Mouse (Mus musculus) urinary bladder, postnatal 14 days (tissue): Measurements from ENCODE around the gene Cdkl4.
A peak's percentile ranks its signal among the peaks of the same experiment; 100 is the strongest.

Experiments used
- DNase-seq: peaks from one replicate; pipeline ENCODE4 v3.0.0; 2021; ENCODE audit warnings: low spot score

Cdkl4 gene

DNA sequence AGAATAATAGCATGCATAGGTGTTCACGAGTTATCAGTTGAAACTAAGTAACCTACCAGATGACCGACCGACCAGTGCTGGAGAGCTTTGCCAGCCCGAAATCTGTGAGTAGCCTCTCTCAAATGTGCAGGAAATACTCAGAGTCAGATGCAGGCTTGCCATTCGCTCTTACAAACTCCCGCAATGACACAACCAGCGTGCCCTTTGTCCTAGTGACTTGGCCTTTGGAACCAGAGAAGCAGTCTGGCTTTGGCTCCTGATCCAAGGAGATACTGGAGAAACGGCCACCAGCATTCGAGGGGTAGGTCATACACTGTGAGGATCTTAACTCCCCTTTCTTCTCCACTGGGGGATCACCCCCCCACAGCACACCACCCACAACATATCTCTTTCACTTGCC, 61.7 kb downstream of the Cdkl4 start:
- DNase-seq, result no peak

DNA sequence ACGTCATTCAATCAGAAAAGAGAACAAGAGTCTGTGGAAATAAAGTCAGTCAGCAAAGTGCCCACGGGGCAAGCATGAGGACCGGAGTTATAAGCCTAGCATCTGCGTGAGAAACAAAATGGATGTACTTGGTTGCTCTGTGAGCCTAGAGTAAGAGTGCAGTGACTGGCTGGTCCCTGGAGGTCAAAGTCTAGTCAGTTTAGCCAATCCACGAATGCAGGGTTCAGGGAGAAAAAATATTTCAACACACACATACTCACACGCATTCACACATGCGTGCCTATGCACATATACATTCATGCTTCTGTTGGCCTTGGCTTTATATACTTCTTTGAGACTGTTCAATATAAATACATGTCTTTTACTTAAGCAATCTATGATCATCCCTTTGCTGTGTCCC, 62.1 kb downstream of the Cdkl4 start:
- no peak for DNase-seq

DNA sequence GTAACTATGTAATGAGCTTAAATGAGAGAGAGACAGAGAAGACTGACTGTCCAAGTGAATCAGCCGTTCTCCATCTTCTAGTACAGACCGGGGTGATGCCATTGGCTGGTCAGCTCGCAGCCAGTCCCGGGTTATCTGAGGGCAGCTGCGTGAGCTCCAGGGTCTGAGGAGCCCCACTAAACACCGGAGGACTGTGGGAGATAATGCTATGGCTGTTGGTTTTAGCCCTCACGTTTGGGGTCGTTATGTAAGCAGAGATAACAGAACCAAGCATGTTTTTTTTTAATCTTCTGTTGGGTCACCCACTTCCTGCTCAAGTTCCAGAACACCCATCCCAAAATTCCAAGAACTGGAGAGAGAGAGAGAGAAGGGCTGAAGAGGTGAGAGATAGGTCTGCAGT, 63.8 kb downstream of the Cdkl4 start:
- no peak for DNase-seq

DNA sequence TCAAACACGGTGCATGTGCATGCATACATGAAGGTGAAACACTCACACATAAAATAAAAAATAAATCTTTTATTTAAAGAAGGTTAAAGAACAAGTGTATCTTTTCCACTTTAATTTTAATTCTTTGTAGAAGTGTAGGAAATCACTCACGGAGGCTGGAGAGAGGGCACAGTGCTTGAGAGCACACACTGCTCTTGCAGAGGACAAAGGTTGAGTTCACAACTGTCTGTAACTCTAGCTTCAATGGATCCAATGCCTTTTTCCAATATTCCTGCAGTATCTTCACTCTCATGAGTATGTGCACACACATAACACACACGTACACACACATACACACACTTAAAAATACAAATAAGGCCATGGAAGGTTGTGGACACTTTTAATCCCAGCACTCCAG, 67.2 kb downstream of the Cdkl4 start:
- DNase-seq, result no peak

DNA sequence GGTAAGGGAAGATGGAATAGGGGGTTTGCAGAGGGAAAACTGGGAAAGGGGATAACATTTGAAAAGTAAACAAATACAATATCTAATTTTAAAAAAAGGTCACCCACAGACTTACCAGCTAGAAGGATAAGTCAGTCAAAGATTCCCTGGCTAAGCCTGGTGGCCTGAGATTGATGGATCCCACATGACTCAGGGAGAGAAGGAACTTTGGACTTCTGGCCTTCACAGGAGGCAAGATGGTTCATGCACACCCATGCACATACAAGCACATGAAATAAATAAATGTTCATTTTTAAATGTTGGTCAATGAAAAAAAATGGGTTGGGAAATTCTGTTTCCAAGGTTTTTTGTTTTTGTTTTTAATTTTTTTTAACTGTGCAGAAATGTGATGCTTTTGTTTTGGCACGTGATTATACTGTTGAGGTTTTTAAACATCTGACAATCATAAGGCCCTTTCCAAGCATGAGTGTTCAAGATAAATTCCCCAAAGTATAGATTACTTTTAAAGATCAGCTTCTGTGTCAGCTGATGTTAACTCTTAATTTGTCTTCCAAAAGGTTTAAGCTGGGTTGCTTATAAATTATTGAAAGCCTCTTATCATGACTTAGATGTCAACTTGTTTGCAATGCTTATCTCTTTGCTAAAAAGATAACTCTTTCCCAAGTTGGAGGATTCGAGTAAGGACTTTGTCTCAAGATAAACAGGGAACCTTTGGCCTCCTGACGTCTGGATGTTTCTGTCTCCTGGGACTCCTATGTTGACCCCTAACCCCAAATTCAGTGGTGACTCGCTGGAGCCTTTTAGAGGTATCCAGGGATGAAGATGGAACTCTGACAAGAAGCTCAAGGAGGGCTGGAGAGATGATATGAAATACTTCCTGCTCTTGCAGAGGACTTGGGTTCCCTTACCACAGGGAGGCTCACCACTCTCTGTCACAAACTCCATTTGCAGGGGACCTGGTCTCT, 67.8 kb downstream of the Cdkl4 start:
- no peak for DNase-seq

DNA sequence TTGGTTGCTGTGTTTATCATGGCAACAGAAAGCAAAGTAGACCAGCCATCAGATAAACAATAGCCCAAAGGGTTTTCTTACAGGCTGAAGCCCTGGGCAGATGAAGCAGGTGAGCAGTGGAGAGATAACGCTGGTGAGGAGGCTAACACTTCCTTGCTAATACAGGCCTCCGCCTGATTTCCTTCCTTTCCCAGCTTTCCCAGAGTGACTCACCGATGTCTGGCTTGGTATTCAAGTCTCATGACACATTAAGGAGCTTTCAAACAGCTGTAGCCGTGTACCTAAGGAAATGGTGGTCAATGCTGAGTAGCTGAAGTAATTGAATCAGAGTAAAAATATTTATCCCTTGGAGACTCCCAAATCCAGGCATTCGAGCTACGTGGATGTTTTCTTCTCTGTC, 71.8 kb downstream of the Cdkl4 start:
- DNase-seq, result no peak

DNA sequence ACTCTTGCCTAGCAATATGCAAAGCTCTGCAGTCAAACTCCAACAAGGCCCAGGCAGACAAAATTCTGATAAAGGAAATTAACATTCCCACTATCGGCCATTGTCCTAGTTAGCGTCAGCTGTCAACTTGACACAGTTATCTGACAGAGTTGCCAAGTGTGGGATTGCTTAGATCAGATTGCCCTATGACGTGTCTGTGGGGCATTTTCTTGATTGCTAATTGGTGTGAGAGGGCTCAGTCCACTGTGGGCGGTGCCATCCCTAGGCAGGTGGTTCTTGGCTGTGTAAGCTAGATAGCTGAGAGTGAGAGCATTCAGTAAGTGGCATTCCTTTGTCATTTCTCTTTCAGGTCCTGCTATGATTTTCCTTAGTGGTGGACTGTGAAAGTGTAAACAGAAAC, 72.3 kb downstream of the Cdkl4 start:
- no peak for DNase-seq

DNA sequence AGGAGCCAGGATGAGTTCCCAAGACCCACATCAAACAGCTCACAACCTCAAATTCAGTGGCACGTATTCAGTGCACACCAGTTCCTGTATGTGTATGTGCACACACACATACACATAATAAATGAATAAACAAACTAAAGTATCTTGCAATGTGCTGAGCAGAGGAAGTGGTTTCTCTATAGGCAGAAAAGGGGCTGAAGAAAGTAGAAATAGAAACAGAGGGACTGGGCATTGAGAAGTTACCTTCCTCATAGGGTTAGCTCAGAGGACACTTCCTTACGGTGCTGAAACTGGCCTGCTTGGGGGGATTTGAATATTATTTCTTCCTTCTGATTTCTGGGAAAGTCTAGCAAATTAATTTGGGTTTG, 75.8 kb downstream of the Cdkl4 start:
- DNase-seq, result no peak

DNA sequence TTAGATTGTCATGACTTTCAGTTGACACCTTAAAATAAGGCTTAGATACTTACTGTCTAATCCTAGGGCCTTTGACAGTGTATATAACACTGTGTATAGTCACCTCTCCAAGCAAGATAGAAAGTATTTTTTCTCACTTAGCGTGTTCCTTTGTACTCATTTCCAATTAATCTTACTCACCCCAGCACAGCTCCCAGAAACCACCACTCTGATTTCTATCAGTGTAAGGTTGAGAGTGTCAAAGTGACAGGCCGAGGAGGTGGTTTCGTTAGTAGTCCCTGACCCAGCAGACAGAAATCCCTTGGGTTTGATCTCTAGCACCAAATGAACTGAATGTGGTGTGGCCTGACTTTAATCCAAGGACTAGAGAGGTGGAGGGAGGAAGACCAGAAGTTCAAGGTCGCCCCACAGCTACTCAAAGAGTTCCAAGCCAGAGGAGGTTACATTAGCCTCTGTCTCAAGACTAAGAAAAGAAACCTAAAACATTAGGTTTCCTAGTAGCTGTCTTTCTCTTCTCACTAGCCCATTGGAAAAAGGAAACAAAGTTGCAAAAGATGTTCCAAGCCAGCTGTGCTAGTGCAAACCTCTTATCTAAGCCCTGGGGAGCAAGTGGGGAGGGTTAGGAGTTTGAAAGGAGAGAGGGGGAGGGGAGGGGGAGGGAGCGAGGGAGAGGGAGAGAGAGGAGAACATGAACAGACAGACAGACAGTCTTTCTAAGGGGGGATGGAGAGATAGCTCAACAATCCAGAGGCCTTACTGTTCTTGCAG, 76.4 kb downstream of the Cdkl4 start:
- DNase-seq, result no peak

DNA sequence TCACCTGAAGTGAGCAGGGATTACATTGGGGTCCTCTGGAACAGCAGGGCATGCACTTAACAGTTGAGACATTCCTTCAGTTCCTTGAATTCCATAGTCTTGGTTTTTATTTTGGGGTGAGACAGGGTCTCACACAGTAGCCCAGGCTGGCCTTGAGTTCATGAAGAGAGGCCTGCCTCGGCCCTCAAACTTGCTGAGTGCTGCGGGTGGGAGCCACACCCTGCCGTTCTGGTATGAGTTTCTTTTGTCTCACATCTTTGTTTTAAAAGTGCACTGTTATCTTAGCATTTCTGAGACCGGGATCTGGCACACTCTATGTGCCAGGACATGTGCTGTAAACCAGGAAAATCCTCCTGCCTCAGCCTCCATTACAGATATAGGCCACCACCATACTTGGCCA, 77.6 kb downstream of the Cdkl4 start:
- DNase-seq, result no peak

DNA sequence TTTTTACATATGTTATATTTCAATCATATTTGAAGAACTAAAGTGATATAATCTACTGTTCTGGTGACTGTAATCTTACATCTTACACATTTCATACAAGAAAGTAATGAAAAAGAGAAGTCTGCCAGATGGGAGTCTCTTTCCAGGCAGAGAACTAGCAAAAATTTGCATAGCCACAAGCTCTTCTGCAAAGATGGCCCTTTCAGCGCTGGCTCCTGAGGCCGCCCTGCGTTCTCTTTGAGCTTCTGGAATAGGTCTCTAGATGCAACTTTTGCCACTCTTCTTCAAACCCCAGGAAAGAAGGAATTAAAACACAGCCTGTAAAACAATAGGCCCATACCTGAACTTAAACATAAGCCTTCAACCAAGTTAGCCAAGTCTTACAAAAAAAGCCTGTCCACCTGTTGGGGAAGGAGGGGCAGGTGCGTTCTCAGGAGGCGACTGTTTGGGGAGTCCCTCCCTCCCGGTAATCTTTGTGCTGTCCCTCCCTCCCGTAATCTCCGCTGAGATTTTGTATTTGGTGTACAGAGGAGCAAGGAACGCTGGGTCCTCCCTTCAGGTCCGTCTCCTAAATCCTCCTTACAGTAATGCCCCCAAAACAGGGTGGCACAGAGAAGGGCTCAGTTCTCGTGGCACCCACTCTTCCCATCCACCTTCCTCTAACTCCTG, 78.9 kb downstream of the Cdkl4 start:
- no peak for DNase-seq

DNA sequence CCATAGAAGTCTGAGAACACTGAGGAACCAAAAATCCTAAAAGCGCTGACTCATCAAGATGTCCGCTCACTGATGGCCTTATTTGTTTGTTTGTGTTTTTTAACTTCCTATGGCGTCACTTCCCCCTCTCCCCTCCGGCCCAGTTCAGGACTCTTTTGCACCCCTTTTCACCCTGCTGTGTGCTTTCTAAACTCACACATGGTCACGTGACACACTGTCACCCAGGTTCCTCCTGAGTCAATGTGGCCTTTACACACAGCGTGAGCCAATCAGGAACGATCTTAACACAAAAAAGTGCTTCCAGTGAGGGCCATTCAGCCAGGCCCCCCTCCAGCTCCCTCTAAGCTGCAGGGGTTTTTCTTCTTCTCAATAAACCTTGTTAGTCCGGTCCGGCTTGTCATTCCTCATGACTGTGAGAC, 80.4 kb downstream of the Cdkl4 start:
- no peak for DNase-seq

DNA sequence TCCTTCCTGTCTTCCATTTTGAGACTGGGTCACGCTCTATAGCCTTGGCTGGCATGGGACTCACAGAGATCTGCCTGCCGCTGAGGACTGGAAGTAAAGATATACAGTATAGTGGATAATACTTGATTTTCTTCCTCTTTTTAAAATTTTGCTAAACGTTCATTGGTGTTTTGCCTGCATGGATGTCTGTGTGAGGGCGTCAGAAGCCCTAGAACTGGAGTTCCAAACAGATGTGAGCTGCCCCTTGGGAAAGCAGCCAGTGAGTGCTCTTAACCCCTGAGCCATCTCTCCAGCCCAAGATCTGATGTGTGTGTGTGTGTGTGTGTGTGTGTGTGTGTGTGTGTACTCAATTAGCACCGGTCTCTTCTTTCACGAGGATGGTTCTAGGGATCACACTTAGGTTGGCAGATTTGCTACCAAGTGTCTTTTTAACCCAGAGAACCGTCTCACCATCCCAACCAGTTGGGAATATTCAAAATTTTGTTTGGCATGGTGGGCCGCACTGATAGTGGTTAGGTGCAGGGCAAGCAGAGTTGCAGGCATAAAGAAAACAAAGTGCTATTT, 80.9 kb downstream of the Cdkl4 start:
- no peak for DNase-seq

DNA sequence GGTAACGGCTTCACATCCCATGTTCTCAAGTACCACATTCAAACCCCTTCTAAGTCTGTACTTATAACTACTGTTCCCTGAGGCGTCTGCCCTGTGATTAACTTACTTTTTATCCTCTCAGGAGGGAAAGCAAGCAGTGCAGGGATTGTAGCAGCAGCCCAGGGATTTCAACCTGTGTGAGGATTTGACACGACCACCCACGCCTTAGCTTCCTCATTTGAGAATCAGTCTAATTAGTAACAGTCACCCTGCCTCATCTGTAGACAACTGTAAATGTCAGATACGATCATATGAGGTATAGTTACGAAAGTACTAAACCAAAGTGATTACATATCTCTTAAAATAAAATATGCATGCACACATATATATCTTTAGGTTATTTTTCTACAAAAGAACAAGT, 81.4 kb downstream of the Cdkl4 start:
- DNase-seq, result no peak

DNA sequence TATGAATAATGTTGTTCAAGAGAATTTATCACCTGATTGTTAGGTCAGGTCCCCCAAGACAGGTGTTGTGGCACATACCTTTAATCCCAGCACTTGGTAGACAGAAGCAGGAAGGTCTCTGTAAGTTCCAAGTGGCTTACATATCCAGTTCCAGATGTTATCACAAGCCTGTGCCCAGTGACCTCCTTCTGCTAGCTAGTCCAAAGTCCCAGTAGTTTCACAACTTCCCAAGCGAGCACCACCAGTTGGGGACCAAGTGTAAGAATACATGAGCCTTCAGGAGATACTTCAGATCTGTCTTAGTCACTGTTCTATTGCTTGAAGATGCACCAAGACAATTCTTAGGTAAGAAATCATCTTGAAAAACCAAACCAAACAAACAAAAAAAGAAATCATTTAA, 83.7 kb downstream of the Cdkl4 start:
- DNase-seq, result no peak

DNA sequence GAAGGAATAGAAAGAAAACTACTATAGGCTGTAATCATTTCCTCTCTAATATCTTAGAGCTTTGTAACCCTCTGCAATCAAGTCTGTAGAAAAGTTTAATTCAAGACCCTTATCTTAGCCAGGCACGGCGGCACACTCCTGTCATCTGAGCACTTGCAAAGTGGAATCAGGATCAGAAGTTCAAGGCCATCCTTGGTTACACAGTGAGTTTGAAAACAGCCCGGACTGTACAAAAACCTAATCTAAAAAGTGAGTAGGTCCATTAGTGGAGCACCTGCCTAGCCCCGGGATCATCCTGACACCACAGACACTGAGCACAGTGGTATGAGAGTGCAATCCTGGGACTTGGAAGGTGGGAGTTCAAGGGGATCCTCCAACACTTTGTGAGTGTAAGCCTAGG, 84.8 kb downstream of the Cdkl4 start:
- DNase-seq, result no peak

DNA sequence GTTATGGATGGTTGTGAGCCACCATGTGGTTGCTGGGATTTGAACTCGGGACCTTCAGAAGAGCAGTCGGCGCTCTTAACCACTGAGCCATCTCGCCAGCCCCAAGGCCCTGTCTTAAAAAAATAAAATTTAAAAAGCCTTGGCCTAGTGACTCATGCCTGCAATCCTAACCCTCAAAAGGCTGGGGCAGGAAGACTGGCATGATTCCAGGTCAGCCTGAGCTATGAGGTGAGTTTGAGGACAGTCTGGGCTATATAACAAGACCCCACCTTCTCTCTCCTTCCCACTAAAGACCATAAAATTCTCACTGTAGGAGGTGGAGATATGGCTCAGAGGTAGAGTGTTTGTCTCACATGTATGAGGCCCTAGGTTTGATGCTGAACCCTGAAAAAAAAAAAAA, 85.3 kb downstream of the Cdkl4 start:
- DNase-seq, result no peak

DNA sequence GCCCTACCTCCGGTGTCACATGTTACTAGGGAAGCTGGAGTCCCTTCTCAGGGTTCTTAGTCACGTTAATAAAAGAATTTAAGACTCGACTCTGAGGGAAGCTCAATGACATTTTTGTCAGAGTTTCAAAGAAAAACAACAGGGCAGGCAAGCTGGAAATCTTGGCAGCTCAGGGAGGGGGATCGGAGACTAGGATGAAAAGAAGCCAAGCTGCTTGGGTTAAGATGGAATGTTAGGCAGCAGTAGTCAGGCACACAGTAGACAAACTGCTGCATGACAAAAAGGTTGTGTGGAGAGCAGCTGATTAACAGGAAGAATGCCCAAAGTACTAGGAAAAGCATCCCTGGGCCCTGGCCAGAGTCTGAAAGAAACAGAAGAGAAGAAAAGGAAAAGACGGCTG, 87.4 kb downstream of the Cdkl4 start:
- DNase-seq, result no peak

DNA sequence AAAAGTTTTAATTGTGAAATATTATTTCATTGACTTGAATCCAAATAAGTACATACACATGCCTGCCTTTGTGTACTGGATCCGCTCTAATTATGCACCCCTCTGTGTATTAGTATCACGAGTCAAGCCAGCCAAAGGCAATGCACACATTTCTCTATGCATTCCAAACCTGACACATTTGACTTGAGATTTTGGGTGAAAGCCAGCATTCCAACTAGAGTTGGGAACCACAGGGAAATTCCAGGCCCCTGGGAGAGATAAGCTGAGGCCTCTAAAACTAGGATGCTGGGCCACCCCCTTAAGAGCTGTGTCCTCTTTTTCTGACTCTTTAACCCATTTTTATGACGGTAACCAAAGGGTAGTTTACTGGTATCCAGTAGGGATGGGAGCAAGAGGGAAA, 88.7 kb downstream of the Cdkl4 start:
- DNase-seq, result no peak

DNA sequence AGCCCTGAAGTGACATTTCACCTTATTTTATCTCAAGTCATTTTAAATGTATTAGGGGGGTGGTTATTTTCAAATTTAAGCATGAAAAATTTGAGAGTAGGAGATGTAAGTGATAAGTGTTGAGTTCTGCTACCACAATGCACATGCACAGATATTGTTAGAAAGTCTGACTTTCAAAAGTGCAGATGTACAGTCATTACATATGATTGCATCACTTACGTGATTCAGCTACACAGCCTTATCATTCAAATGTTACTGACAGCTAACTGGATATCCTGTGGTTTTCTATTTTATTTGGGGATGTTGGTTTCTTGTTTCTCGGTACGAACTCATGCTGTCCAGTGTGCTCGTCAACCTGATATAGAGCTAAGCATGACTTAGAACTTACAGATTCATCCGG, 92.5 kb downstream of the Cdkl4 start:
- DNase-seq, result no peak

DNA sequence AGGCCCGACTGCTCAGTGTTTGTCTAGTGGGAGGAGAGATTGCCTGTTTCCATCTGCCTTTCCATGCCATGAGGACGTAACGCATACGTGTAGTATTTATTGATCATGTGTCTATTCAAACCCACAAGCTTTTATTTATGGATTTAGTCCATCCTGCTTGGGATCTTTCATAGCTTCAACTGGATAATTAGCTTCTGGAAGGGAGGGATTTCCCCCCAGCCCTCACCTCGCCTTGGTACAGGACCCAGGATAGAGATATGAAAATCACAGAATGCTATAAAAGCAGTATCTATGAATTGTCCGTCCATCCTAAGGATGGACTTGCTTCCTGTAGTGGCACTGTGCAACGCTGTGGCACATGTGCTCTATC, 96.8 kb downstream of the Cdkl4 start:
- no peak for DNase-seq

DNA sequence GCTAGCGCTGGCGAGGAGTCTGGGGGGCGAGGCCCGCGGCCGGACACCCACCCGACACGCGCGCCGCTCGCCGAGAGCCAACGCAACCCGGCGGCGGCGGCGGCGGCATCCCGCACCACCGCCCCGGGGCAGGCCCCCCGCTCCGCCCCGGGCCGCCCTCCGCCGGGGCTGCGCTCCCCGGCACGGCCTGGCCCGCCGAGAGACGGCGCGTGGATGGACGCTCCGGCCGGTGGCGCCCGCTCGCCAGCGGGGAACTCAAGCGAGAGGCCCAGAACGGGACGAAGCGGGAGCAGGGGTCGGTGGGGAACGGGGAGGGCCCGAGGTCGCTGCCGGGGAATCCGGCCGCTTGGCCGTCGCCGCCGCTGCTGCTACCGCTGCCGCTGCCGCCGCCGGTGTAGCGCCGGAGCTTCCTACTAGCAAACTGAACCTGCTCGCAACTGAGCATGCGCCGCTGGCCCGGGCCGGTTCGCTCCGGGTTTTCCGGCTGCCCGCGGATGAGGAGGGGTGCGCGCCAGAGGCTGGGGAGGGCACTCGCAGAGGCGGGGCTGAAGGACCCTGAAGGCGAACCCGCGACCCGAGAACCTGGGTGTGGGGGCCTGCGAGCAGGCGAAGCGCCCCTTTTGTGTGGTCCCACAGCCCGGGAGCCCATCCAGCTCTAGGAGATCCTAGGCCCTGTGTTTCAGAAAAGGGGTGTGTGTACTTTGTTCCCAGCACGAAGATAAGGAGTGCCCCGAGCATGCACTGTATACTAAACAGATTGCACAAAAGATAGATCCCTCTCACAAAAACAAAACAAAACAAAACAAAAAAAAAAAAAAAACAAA, 97.4 kb downstream of the Cdkl4 start, which contains the start of gene Sos1:
Gene Sos1, minus strand, starts transcription at position 423 of the 824 bp plus-strand sequence.
- peak; percentile 97 for DNase-seq
